Mouse (Mus musculus) ovary, postnatal 14 days (tissue): ENCODE measurements around the gene Ddx54.

Experiments used
- DNase-seq: peaks from one replicate; pipeline ENCODE4 v3.0.0; 2022; ENCODE audit warnings: low spot score

Gene Ddx54

GRCm38 (mm10) chr5:120582002-120582401, 30.5 kb upstream of the Ddx54 start:
- DNase-seq = no peak

DNA sequence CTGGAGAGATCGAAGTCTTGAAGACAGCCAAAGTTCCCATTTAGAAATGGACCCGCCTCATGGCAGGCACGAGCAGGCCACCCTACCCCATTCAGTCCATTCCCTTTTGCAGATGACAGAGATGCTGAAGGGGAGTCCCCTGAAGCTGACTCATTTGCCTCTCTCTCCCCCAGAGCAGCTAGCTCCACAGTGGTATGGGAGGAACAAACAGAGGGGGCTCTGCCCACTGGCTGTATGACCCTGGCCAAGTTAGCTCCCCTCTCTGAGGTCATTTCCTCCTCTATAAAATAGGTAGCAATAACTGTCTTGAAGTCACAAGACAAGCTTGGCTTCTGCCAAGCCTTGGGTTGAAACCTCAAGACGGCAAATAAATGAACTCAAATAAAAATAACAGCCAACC, 29.0 kb upstream of the Ddx54 start:
- no peak for DNase-seq

DNA sequence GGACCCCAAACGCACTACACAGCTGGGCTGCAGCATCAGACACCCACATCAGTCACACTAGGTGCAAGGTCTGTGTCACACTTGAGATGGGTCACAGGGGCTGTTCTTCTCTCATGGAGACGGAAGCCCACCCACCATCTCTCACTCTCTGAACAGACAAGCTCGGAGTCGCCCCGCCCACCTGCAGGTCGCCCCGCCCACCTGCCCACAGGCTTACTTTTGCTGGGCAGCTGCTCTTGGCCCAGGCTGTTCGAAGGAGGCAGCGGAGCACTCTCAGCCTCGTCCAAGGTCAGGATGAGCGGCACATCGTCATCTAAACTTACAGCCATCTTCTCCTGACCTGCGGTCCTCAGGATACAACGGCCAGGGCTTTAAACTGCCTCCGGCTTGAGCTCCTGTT, 27.6 kb upstream of the Ddx54 start:
- no peak for DNase-seq

- no peak for DNase-seq
Observed at GRCm38 (mm10) chr5:120586741-120587615, 25.6 kb upstream of the Ddx54 start.

DNA sequence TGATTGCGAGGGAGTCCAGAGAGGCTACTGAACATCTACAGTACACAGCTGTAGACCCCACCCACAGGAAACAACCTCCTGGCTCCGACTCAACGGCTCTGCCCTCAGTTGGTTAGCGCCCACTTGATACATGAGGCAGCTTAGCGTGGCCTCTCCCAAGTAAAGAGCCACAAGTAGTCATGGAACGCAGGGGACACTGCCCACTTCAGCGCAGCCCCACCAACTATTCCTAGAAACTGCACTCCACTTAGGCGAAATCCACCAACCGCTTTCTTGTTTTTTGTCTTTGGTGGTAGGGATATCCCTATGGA, 25.0 kb upstream of the Ddx54 start:
- no peak for DNase-seq

GRCm38 (mm10) chr5:120587940-120588568, 24.5 kb upstream of the Ddx54 start:
- no peak for DNase-seq

DNA sequence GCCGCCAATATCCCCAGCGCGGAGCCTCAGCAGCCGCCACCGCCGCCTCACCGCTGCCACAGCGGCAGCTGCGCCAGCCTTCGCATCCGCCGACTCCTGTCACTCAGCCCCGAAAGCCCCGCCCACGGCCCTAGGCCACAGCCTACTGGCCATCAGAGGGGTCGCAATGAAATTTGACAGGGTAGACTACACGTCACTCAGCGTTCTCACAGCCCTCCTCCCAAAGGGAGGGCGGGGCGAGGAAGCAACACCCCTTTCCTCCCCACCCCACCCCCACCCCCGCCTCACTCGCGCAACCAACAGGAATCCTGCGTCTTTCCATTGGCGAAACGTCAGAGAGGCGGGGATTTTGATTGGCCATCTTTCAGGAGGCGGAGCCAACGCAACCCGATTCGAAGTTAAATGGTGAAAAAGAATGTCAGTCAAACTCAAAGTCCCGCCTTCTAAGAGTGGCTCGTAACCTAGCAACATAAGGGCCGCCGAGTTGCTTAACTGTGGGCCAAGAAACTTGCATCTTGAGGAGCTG, 23.9 kb upstream of the Ddx54 start, which contains the start of the genes Tpcn1 and Iqcd:
Gene Tpcn1, minus strand, starts transcription at position 105 of the 526 bp plus-strand sequence.
Gene Iqcd, plus strand, starts transcription at position 448 of the 526 bp plus-strand sequence.
- DNase-seq = peak; percentile 98

DNA sequence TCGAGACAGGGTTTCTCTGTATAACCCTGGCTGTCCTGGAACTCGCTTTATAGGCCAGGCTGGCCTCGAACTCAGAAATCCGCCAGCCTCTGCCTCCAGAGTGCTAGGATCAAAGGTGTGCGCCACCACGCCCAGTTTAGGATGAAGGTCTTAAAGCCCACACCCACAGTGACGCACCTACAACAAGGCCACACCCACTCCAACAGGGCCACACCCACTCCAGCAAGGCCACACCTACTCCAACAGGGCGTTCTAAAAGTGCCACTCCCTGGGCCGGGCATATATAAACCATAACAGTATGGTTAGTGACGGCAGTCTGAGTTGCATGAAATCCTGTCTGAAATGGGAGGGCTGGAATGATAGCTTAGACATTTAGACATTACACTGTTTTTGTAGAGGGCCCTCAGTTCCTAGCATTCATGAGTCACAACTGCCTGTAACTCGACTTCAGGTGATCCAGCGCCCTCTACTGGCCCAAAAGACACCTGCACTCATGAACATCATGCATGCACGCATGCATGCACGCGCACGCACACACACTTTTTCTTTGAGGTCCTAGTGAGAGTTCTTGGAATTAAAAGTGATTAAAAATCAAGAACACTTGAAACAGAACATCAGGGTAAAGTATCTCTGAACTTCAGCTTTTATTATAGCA, 22.1 kb upstream of the Ddx54 start:
- no peak for DNase-seq

DNA sequence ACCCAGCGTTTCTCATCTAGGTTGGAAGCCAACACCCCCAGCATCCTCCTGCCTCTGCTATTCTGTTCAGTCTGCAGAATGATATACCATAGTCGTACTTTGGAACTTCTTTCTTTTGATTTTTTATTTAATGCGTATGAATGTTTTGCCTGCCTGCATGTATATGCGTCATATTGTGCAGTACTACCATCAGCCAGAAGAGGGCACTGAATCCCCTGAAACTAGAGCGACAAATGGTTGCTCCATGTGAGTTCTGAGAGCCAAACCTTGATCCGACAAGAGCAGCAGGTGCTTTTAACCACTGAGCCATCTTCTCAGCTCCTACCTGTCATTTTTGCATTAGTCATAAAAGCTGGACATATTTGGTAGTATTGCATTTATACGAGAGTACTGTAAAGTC, 20.4 kb upstream of the Ddx54 start:
- no peak for DNase-seq

- DNase-seq = no peak
Observed at GRCm38 (mm10) chr5:120594485-120594884, 18.1 kb upstream of the Ddx54 start.

- DNase-seq = no peak
Observed at GRCm38 (mm10) chr5:120599625-120600024, 12.9 kb upstream of the Ddx54 start.

GRCm38 (mm10) chr5:120600946-120601668, 11.4 kb upstream of the Ddx54 start:
- no peak for DNase-seq

DNA sequence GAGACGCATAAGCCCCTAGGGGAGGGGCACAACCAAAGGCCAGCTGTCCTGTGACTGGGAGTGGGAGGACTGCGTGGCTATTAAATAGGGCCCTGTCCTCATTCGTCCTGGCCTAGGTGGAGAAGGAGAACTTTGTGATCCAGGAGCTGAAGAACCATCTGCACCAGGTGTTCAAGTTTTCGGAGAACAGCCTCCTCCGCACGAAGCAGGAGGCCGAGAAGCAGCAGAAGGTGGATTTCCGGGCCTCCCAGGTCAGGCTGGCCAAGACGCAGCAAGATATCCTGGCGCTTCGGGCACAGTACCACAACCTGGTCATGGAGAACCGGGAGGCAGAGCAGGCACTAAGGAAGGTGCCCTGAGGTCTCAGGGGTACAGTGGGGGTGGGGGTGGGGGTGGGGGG, 10.3 kb upstream of the Ddx54 start:
- DNase-seq = no peak

- no peak for DNase-seq
Observed at GRCm38 (mm10) chr5:120603515-120603914, 9.0 kb upstream of the Ddx54 start.

GRCm38 (mm10) chr5:120604839-120605238, 7.7 kb upstream of the Ddx54 start:
- peak; percentile 82 for DNase-seq

DNA sequence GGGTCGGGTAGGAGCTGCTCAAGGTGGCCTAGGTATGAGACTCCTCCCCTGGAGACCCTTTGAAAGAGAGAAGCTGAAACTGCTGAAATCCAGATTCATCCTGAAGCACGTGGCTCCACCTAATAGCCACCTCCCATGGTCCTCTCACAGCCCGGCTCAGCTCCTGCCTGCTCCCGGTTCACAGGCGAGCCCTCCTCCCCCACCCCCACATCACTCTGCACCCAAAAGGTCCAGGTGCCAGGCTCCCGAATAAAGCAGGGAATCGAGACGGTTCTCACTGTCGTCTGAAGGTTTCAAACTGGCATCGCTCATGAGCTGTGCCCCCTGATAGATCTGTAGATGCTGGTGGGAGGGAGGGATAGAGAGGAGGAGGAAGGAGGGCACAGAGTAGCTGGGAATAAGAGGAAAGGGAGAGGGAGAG, 7.3 kb upstream of the Ddx54 start:
- no peak for DNase-seq

DNA sequence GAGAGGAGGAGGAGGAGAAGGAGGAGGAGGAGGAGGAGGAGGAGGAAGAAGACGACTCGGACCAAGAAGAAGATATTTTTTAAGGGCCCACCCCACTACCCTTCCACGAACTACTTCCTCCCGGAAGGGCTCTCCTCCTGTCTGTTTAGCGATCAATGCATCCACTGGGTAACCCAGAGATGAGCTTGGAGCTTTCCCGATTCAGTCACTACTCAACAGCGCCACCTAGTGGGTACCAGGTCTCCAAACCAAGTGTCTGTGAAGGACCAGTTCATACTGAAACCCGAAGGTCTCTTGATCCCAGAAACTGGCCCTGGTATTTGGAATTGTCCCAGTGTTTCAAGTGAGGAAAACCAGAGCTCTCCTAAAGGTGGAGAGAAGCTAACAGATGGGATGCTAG, 6.9 kb upstream of the Ddx54 start:
- peak; percentile 88 for DNase-seq

DNA sequence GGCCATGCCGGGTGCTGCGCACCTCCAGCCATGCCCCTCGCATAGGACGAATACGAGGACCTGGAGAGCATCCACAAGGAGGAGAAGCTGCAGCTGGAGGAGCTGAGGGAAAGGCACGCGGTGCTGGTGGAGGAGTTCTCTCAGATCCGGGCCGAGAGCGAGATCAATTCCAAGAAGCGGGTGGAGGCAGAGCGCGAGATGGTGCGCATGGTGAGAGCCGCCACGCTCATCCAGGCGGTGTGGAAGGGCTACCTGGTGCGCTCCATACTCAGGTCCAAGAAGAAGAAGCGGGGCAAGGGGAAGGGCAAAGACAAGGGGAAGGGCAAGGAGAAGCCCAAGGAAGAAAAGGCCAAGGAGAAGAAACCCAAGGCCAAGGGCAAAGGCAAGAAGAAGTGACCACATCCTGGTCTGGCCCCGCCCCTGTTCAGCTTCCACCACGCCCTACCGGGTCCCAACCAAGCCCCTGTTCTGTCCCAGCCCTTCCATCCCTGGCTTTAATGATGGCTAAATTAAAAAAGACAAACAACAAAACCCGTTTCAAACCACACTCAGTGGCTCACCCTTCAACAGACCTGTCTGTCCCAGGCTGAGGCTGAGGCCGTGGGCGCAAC, 5.8 kb upstream of the Ddx54 start:
- no peak for DNase-seq

DNA sequence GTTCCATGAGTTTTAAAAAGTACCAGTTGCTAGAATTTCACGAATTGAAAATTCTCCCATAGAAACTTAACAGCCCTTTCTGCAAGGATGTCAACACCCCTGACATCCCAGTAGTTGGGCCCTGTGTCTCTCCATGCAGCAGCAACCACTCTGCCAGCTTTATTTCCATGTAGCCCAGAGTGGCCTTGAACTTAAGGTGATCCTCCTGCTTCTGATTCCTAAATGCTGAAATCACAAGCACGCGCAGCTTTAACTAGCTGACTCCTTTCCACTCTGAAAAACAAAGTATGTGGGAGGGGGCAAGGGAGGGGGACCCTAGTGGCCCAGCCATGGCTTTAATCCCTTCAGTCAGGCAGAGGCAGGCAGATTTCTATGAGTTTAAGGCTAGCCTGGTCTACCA, 5.2 kb upstream of the Ddx54 start:
- DNase-seq = no peak

DNA sequence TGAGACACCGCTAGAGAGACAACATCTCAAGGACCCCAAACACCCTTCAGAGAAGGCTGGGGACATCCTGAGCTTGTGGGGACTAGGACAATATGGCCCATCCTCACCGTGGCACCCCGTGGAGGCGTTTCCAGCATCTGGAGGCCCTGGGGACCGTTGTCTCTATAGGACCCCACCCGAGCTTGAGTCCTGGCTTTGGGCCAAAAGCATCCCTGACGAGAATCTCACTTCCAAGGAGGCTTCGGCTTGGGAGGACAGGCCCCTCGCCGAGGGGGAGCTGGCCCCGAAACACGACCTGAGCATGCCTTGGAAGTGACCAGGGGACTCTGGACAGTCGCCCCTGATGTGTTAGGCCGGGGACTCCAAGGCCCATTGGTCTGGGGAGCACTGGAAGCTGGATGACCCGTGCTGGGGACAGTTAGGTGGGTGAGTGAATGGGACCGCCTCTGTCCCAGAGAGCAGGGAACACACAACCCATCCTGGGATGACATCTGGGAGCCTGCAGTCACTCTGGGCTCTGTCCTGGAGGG, 3.2 kb upstream of the Ddx54 start:
- no peak for DNase-seq

DNA sequence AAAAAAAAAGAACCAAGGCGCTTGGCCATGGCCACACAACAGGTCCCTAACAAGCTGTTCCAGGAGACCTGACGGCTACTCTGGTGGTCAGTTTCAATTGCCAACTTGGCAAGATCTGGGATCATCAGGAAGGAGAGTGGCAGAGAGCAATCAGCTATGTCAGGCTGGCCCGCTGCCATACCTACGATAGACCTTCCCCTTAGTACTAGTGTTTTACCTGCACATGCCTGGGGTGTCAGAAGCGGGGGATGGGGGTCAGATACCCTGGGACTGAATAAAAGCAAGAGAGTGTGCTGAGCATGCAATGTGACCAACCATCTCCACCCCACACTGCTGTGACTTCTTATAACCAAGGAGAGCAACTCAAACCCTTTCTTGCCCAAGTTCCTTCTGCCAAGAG, 1.6 kb upstream of the Ddx54 start:
- no peak for DNase-seq
